Mouse (Mus musculus) C2C12 (cell line): Measurements from ENCODE around the gene Lpp.

Source experiments
- CEBPB ChIP-seq: IDR thresholded peaks from one replicate; pipeline ENCODE4 v1.6.1; 2011; ENCODE audit warnings: low read depth, mild to moderate bottlenecking, control low read depth, moderate library complexity
- CTCF ChIP-seq: IDR thresholded peaks from one replicate; pipeline ENCODE4 v1.5.1; 2011; ENCODE audit not compliant: control insufficient read depth, insufficient read depth, insufficient read length
- FOSL1 ChIP-seq: IDR thresholded peaks from one replicate; pipeline ENCODE4 v1.8.0; 2011; ENCODE audit warnings: mild to moderate bottlenecking, low read length; ENCODE audit not compliant: poor library complexity, insufficient read depth, severe bottlenecking
- MAX ChIP-seq: IDR thresholded peaks from one replicate; pipeline ENCODE4 v1.6.1; 2011; ENCODE audit warnings: mild to moderate bottlenecking, control low read depth
- MYOD1 ChIP-seq: IDR thresholded peaks from one replicate; pipeline ENCODE4 v1.6.1; 2011; ENCODE audit warnings: low read depth; ENCODE audit not compliant: control insufficient read depth, insufficient read length
- MYOG ChIP-seq: IDR thresholded peaks from one replicate; pipeline ENCODE4 v1.6.1; 2011; ENCODE audit not compliant: control insufficient read depth, insufficient read length; ENCODE audit errors: extremely low read depth
- USF1 ChIP-seq: IDR thresholded peaks from one replicate; pipeline ENCODE4 v1.6.1; 2011; ENCODE audit warnings: low read depth, mild to moderate bottlenecking, control low read depth, moderate library complexity

- TF ChIP-seq MYOG (no peak), CTCF (no peak), MYOD1 (no peak), CEBPB (no peak), MAX (no peak), FOSL1 (no peak), USF1 (no peak)
Observed at GRCm38 (mm10) chr16:24807565-24807964, 414.3 kb downstream of the Lpp start.
